Mouse (Mus musculus) CH12.LX (cell line): ENCODE data around the gene Msh5. TPM values are rescaled to one million over a fixed set of nuclear protein-coding genes. Genes with fewer than 3 reads are reported as not detected.

Source experiments
- DNase-seq: peaks from one replicate; pipeline ENCODE4 v3.0.0-alpha.2; 2013; ENCODE audit errors: extremely low read depth
- H3K27ac ChIP-seq: 2 replicates; pipeline ENCODE4 v1.5.1; 2012; ENCODE audit warnings: low read depth, mild to moderate bottlenecking, control low read depth, moderate library complexity; ENCODE audit not compliant: insufficient read depth
- H3K27me3 ChIP-seq: replicated peaks from 2 replicates; pipeline ENCODE3; 2012; ENCODE audit warnings: inconsistent platforms
- H3K36me3 ChIP-seq, 2 experiments: replicated peaks in 1 of 2; 2 replicates each; pipeline versions ENCODE3 to v1.6.1; 2012; ENCODE audit warnings: inconsistent platforms in 1 of 2, low read length in 1 of 2, mild to moderate bottlenecking in 1 of 2, mixed read lengths in 1 of 2, moderate library complexity in 1 of 2; ENCODE audit not compliant: control insufficient read depth in 1 of 2, insufficient read depth in 1 of 2
- H3K4me1 ChIP-seq, 2 experiments: 2 replicates each; pipeline ENCODE4 v1.6.1; 2012; ENCODE audit warnings: inconsistent platforms in 1 of 2, moderate library complexity in 1 of 2; ENCODE audit not compliant: insufficient read depth in 2 of 2, control insufficient read depth in 1 of 2
- H3K4me2 ChIP-seq: 2 replicates; pipeline ENCODE4 v1.6.1; 2012; ENCODE audit warnings: low read depth, mild to moderate bottlenecking, control low read depth; ENCODE audit not compliant: poor library complexity, insufficient read depth, severe bottlenecking
- H3K4me3 ChIP-seq, 3 experiments: fragments of 150-350 bp in 1 of 3; sonication (generic) in 1 of 3; replicated peaks in 1 of 3; 2 replicates each; pipeline versions ENCODE3 to v1.5.1; 2011 to 2012; ENCODE audit warnings: low read depth in 2 of 3, low read length in 2 of 3, mild to moderate bottlenecking in 2 of 3, moderate library complexity in 2 of 3, control low read depth in 1 of 3, improper control_type of control experiment in 1 of 3, inconsistent platforms in 1 of 3, mixed read lengths in 1 of 3; ENCODE audit not compliant: poor library complexity in 1 of 3
- H3K79me2 ChIP-seq: replicated peaks from 2 replicates; pipeline ENCODE4 v1.6.1; 2012; ENCODE audit warnings: mild to moderate bottlenecking, moderate library complexity; ENCODE audit not compliant: control insufficient read depth, poor library complexity, insufficient read depth, severe bottlenecking; ENCODE audit errors: extremely low read depth
- H3K9ac ChIP-seq: 2 replicates; pipeline ENCODE4 v1.6.1; 2012; ENCODE audit warnings: low read depth, mild to moderate bottlenecking, control low read depth, moderate library complexity; ENCODE audit not compliant: insufficient read depth
- H3K9me3 ChIP-seq: replicated peaks from 2 replicates; pipeline ENCODE3; 2012; ENCODE audit warnings: low read length, inconsistent platforms, mixed read lengths
- BHLHE40 ChIP-seq: IDR thresholded peaks from 2 replicates; pipeline ENCODE4 v1.6.1; 2011; ENCODE audit warnings: mild to moderate bottlenecking, low read depth, low read length, improper control_type of control experiment
- CHD2 ChIP-seq: IDR thresholded peaks from 2 replicates; pipeline ENCODE4 v1.6.1; 2011; ENCODE audit warnings: low read length, improper control_type of control experiment
- CTCF ChIP-seq, 2 experiments: IDR thresholded peaks in 1 of 2; conservative IDR thresholded peaks in 1 of 2; 2 replicates each; pipeline ENCODE4 v1.5.1; 2011 to 2012; ENCODE audit warnings: low read depth in 2 of 2, low read length in 2 of 2, improper control_type of control experiment in 1 of 2, inconsistent platforms in 1 of 2, mild to moderate bottlenecking in 1 of 2, moderate library complexity in 1 of 2
- E2F4 ChIP-seq: IDR thresholded peaks from 2 replicates; pipeline ENCODE4 v1.6.1; 2011; ENCODE audit warnings: low read depth, low read length, improper control_type of control experiment; ENCODE audit not compliant: insufficient replicate concordance
- EP300 ChIP-seq: IDR thresholded peaks from 2 replicates; pipeline ENCODE4 v1.6.1; 2011; ENCODE audit warnings: low read length, improper control_type of control experiment
- ETS1 ChIP-seq: conservative IDR thresholded peaks from 2 replicates; pipeline ENCODE4 v1.6.1; 2012; ENCODE audit warnings: low read depth, mild to moderate bottlenecking, inconsistent platforms, low read length, improper control_type of control experiment, moderate library complexity
- MAZ ChIP-seq: IDR thresholded peaks from 2 replicates; pipeline ENCODE4 v1.6.1; 2012; ENCODE audit warnings: low read depth, mild to moderate bottlenecking, inconsistent platforms, low read length, improper control_type of control experiment, moderate library complexity
- NELFE ChIP-seq: IDR thresholded peaks from 2 replicates; pipeline ENCODE4 v1.6.1; 2011; ENCODE audit warnings: low read depth, low read length, improper control_type of control experiment
- PAX5 ChIP-seq: IDR thresholded peaks from 2 replicates; pipeline ENCODE4 v1.6.1; 2012; ENCODE audit warnings: low read length, inconsistent platforms, mixed read lengths
- POLR2A ChIP-seq: IDR thresholded peaks from 2 replicates; pipeline ENCODE4 v1.6.1; 2011; ENCODE audit warnings: low read depth, mild to moderate bottlenecking, improper control_type of control experiment, low read length
- RCOR1 ChIP-seq: conservative IDR thresholded peaks from 2 replicates; pipeline ENCODE4 v1.6.1; 2012; ENCODE audit warnings: low read depth, mild to moderate bottlenecking, inconsistent platforms, low read length, improper control_type of control experiment
- SIN3A ChIP-seq: IDR thresholded peaks from 2 replicates; pipeline ENCODE4 v1.6.1; 2012; ENCODE audit warnings: low read length, improper control_type of control experiment, inconsistent platforms
- USF1 ChIP-seq: IDR thresholded peaks from 2 replicates; pipeline ENCODE4 v1.6.1; 2014; ENCODE audit warnings: low read depth, mild to moderate bottlenecking, inconsistent platforms, low read length, improper control_type of control experiment
- ZNF384 ChIP-seq: IDR thresholded peaks from 2 replicates; pipeline ENCODE4 v1.6.1; 2012; ENCODE audit warnings: low read depth, low read length, improper control_type of control experiment, inconsistent platforms
- dilution Hi-C: fragments of 300-500 bp; cut with MboI; formaldehyde crosslinking; loops from 2 replicates; pipeline ENCODE4 v1.14.3; 2020; ENCODE audit warnings: low sequenced_read_pairs; ENCODE audit not compliant: extremely low pct_unique_long_range_greater_than_20kb, extremely low pct_ligation_motif_present
- in situ Hi-C: fragments of 300-500 bp; cut with MboI; formaldehyde crosslinking; loops from 3 replicates; pipeline ENCODE4 v1.14.3; 2019; ENCODE audit warnings: low sequenced_read_pairs, low pct_ligation_motif_present, low pct_unique_long_range_greater_than_20kb, mixed read lengths
- polyA plus RNA-seq: library from polyadenylated mRNA; unstranded; fragments of >175 nt; gene quantifications from 2 replicates; pipeline ENCODE4 v1.2.1, GENCODE M21; 2012; ENCODE audit warnings: low read depth; ENCODE audit not compliant: insufficient read length
- total RNA-seq, 2 experiments: library from RNA; depleted of rRNA; stranded (reverse); fragments of 300-350 nt in 1 of 2; fragments of >200 nt in 1 of 2; gene quantifications; 2 replicates each; pipeline ENCODE4 v1.2.3; 2012 to 2014

Msh5 gene
- total and polyA plus RNA-seq, 3 experiments: 6.1 to 13.1 (median 10.6) TPM

DNA sequence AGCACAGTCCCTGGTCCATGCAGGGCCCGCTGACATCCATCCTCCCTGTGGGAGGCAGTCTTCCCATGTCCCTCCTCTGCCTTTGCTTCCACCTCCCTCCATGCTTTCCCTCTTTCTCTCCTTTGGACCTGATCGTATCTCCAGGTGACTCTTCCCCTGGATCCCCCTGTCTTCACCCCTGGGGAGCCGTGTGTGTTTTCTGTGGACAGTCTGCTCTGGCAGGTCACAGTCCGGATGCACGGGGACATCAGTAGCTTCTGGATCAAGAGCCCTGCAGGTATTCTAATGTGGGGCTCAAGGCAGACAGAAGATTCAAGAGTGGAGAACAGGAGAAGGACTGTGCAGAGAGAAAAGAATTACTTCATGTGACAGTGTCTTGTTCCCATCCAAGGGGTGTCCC, 23.3 kb downstream of the Msh5 start:
- Histone ChIP-seq H3K4me1 (peaks cover 13 to 45% of the 10 kb centered on the region in 2 experiments), H3K27ac (no peak overlapping the region), H3K27me3 (no peaks in the 10 kb centered on the region), H3K9ac (no peak overlapping the region), H3K36me3 (peaks cover 4 to 52% of the 10 kb centered on the region in 2 experiments), H3K79me2 (no peaks in the 10 kb centered on the region; the same call in none of the 2 replicates), H3K4me3 (no peak overlapping the region), H3K9me3 (no peaks in the 10 kb centered on the region), H3K4me2 (no peak overlapping the region)
- dilution Hi-C loops: no loop called here
- DNase-seq: no peak
- in situ Hi-C loops: loop anchor here (5.0 to 10.0 kb wide), 2 partner anchors 44 to 92 kb away; partner anchors contain the start of genes Ly6g5b, Ly6g6c and Mpig6b
- no peak for TF ChIP-seq EP300
- no peak for TF ChIP-seq CHD2

GRCm38 (mm10) chr17:35022541-35023060, 23.9 kb downstream of the Msh5 start:
- dilution Hi-C loops (no loop called here), in situ Hi-C loops (loop anchor here (5.0 to 10.0 kb wide), 2 partner anchors 45 to 92 kb away; partner anchors contain the start of genes Ly6g5b, Ly6g6c and Mpig6b)
- no peaks in the 10 kb centered on the region for H3K9me3 ChIP-seq
- H3K79me2 ChIP-seq: no peaks in the 10 kb centered on the region; the same call in none of the 2 replicates
- DNase-seq: no peak
- no peak for TF ChIP-seq CTCF (conservative IDR thresholded peaks at IDR 0.05 in 1 of 2, IDR thresholded peaks at IDR 0.05 in 1 of 2; ENCODE audit: low read depth in 2 of 2, low read length in 2 of 2)
- TF ChIP-seq ETS1: no peak
- no peak for TF ChIP-seq NELFE
- TF ChIP-seq CHD2: no peak
- no peak for TF ChIP-seq SIN3A
- TF ChIP-seq BHLHE40: no peak
- no peak for TF ChIP-seq E2F4
- TF ChIP-seq ZNF384: no peak
- TF ChIP-seq RCOR1: no peak
- no peak for TF ChIP-seq MAZ
- TF ChIP-seq PAX5: no peak
- TF ChIP-seq USF1: no peak
- TF ChIP-seq POLR2A: no peak
- no peak overlapping the region for H3K4me2 ChIP-seq
- no peak overlapping the region for H3K4me3 ChIP-seq
- H3K4me1 ChIP-seq: peaks cover 10 to 40% of the 10 kb centered on the region in 2 experiments
- H3K27me3 ChIP-seq: no peaks in the 10 kb centered on the region
- peaks cover 4 to 59% of the 10 kb centered on the region in 2 experiments for H3K36me3 ChIP-seq
- no peak overlapping the region for H3K9ac ChIP-seq
- no peak overlapping the region for H3K27ac ChIP-seq
